Mouse (Mus musculus) megakaryocyte progenitor cell, adult 5-6 weeks (primary cell): ENCODE data around the gene Gpr88. TPM values are rescaled to one million over a fixed set of nuclear protein-coding genes. Genes with fewer than 3 reads are reported as not detected.

Experiments
- ATAC-seq: replicated peaks from 2 replicates; pipeline ENCODE4 v1.8.0; 2016; ENCODE audit warnings: mild to moderate bottlenecking, moderate TSS enrichment, inconsistent platforms; ENCODE audit not compliant: poor library complexity
- total RNA-seq, 2 experiments: library from RNA; stranded (forward) in 1 of 2; stranded (reverse) in 1 of 2; fragments of 157-497, 149-512 nt in 1 of 2; fragments of 200-1000 nt in 1 of 2; gene quantifications; 2 replicates each; pipeline versions ENCODE4 v1.2.3 to v1.2.4; 2015 to 2017

Gpr88 gene
- total RNA-seq, 2 experiments from 2014 or later: not detected

DNA sequence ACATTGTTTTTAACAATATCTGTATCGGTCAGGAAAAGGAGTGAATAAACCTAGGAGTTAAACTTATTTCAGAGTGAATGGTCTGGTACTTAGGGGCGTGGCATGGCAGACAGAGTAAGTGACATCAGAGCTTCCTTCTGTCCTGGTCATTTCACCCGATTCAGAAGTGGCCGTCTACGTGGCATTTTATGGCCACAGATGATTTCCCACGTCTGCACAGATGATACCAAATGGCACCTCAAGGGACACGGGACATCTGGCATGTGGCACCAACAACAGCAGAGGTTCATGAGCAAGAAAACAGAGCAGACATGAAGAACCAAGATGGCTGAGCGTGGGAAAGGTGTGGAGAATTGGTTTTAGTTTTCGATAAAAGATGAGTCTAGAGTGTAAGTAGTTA lies 48.7 kb downstream of the Gpr88 start:
- ATAC-seq: no peak

DNA sequence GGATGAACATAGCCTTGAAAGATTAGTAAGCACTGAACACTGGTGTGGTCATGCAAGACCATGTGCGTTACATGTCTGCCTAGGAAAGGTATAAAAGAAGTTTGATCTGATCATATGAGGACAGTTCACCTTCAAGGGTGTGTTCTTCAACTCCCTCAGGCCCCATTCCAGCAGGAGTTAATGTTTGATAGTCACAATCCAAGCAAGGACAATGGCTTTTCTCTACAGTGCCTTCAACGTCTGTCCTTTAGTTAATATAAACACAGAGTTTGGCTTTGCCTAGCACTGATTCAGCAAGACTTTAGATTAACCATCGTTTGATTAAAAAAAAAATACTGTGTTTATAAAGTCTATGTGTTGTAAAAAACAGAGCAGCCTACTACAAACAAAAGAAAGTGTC lies 49.4 kb downstream of the Gpr88 start:
- no peak for ATAC-seq

DNA sequence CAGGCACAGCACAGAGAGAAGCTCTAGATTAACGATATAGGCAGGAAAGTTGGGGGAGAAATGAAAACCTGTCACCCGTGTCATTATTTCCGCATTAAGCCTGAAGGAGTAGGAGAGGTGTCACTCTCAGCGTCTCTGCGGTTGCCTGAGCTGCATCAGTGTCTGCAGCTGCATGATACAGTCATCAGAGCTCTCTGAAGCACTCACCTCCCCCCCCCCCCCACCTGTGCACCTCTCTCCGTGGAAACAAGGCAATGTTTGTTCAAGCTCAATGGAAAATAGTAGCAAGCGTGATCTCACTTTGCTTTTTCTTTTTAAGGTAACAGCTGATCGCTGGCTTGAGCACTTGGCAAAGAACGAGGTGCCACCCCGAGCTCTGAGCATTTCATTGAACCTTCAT lies 53.2 kb downstream of the Gpr88 start:
- ATAC-seq: no peak

Other genes with a start within 250 kb of the Gpr88 start
- gene Slc30a7, start 246.1 kb downstream of the Gpr88 start, total RNA-seq (2015): 32.4 and 40.4 TPM in 2 replicates
- gene Slc30a7, start 246.1 kb downstream of the Gpr88 start, total RNA-seq (2017): 37.9 and 51.5 TPM in 2 replicates
- gene Extl2, start 246.0 kb downstream of the Gpr88 start, total RNA-seq (2015): 12.3 and 15.1 TPM in 2 replicates
- 11.2 and 11.3 TPM in 2 replicates for gene Extl2, start 246.0 kb downstream of the Gpr88 start, total RNA-seq (2017)
- gene Vcam1, start 123.8 kb downstream of the Gpr88 start, total RNA-seq (2015): 28.2 and 42.0 TPM in 2 replicates
- gene Vcam1, start 123.8 kb downstream of the Gpr88 start, total RNA-seq (2017): 22.9 and 32.7 TPM in 2 replicates
- 26.7 and 28.5 TPM in 2 replicates for gene Cdc14a, start 170.5 kb upstream of the Gpr88 start, total RNA-seq (2015)
- gene Cdc14a, start 170.5 kb upstream of the Gpr88 start, total RNA-seq (2017): 25.9 and 30.7 TPM in 2 replicates